Mouse (Mus musculus): ENCODE measurements around the gene Shroom1.
"Not testable (repeated sequence)": the region's sequence is repeated elsewhere in the genome, so short reads cannot be mapped to it uniquely, and the experiment has no call there.

Shroom1 gene

GRCm38 (mm10) chr11:53456474-53457371 is at the start of gene Shroom1, which contains the start of gene Gm10447:
Gene Shroom1 (plus strand): TSS chr11:53457205.
Gene Gm10447 (minus strand): TSS chr11:53457110.
- DNase-seq: peak; percentile 73

GRCm38 (mm10) chr11:53411738-53412137 is 45.3 kb upstream of the Shroom1 start:
- DNase-seq: no peak

GRCm38 (mm10) chr11:53413871-53414270 is 43.1 kb upstream of the Shroom1 start:
- no peak for DNase-seq

GRCm38 (mm10) chr11:53418048-53418447 is 39.0 kb upstream of the Shroom1 start:
- no peak for DNase-seq

GRCm38 (mm10) chr11:53423036-53423435 is 34.0 kb upstream of the Shroom1 start, which contains the start of gene Leap2:
Gene Leap2 (minus strand): TSS chr11:53423170.
- no peak for DNase-seq

GRCm38 (mm10) chr11:53424826-53425225 is 32.2 kb upstream of the Shroom1 start:
- DNase-seq: no peak

GRCm38 (mm10) chr11:53425251-53425650 is 31.8 kb upstream of the Shroom1 start:
- no peak for DNase-seq

GRCm38 (mm10) chr11:53425711-53426255 is 31.2 kb upstream of the Shroom1 start:
- DNase-seq: no peak

- DNase-seq: not testable (repeated sequence)
Observed at GRCm38 (mm10) chr11:53426914-53427313, 30.1 kb upstream of the Shroom1 start.

GRCm38 (mm10) chr11:53427993-53428715 is 28.9 kb upstream of the Shroom1 start:
- DNase-seq: no peak

GRCm38 (mm10) chr11:53428716-53429057 is 28.3 kb upstream of the Shroom1 start:
- no peak for DNase-seq

- DNase-seq: no peak
Observed at GRCm38 (mm10) chr11:53429182-53429581, 27.8 kb upstream of the Shroom1 start.

- DNase-seq: no peak
Observed at GRCm38 (mm10) chr11:53430300-53430669, 26.7 kb upstream of the Shroom1 start.

- DNase-seq: peak; percentile 100
Observed at GRCm38 (mm10) chr11:53430670-53431346, 26.2 kb upstream of the Shroom1 start, which contains the start of the genes Uqcrq and Gdf9. Gene Uqcrq (minus strand): TSS chr11:53430831. Gene Gdf9 (plus strand): TSS chr11:53431023.

- DNase-seq: no peak
Observed at GRCm38 (mm10) chr11:53431347-53432056, 25.5 kb upstream of the Shroom1 start.

- DNase-seq: no peak
Observed at GRCm38 (mm10) chr11:53433057-53433456, 23.9 kb upstream of the Shroom1 start.

GRCm38 (mm10) chr11:53435504-53435903 is 21.5 kb upstream of the Shroom1 start:
- no peak for DNase-seq

GRCm38 (mm10) chr11:53436338-53436737 is 20.7 kb upstream of the Shroom1 start:
- DNase-seq: no peak

- DNase-seq: no peak
Observed at GRCm38 (mm10) chr11:53441921-53442320, 15.1 kb upstream of the Shroom1 start.

- DNase-seq: peak; percentile 70
Observed at GRCm38 (mm10) chr11:53443861-53444260, 13.1 kb upstream of the Shroom1 start.

GRCm38 (mm10) chr11:53445562-53445961 is 11.4 kb upstream of the Shroom1 start:
- no peak for DNase-seq

- no peak for DNase-seq
Observed at GRCm38 (mm10) chr11:53446183-53446582, 10.8 kb upstream of the Shroom1 start.

All from cerebellum, adult 9-10 months (tissue).